Mouse (Mus musculus) liver, postnatal 0 days (tissue): ENCODE data around the gene Gpd2.

Source experiments
- CTCF ChIP-seq: sonication (generic); IDR thresholded peaks from 2 replicates; pipeline ENCODE4 v1.5.1; 2016; ENCODE audit warnings: antibody characterized with exemption, low read depth
- EP300 ChIP-seq: IDR thresholded peaks from 2 replicates; pipeline ENCODE4 v1.6.1; 2016; ENCODE audit warnings: antibody characterized with exemption, low read depth, mild to moderate bottlenecking

DNA sequence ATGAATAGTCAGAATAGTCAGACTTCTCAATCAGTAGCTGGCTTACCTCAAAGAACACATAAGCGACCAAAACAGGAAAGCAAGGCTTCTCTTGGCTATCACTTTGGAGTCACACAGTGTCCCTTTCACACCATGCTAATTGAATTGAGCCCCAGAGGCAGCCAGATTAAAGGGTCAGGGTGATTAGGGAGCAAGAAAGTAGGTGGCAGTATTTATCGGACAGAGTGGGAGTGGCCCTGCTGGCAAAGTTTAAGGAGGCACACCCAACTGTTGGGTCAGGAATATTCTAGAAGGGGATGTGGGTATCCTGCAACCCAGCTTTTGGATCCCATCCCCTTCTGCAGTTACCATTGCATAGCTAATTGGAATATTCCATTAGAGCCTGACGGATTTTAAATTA is 80.9 kb downstream of the Gpd2 start:
- TF ChIP-seq CTCF (no peak), EP300 (no peak)
